Mouse (Mus musculus): Measurements from ENCODE around the gene D630045J12Rik.

DNA sequence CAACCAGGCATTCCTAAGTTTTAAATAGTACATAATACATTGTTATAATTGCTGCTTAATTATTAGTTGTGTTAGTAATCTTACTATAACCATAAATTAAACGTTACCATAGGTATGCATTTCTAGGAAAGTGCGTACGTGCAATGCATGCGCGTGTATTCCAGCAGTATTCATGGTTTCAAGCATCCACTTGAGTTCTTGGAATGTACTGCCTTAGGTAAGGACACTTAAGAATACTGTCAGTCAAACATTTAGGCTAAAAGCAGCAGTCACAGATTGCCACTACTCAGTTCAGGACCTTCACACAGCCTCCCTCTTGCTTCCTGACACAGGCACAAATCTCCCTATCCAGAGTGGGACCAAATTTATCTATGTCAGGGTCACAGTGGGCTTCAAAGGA is 145.4 kb downstream of the D630045J12Rik start:
- TF ChIP-seq CTCF (IDR thresholded peaks at IDR 0.05; ENCODE audit: insufficient read depth, low read length) (no peak), POLR2A (IDR thresholded peaks at IDR 0.05; ENCODE audit: borderline replicate concordance, extremely low read depth, low read depth, low read length) (no peak)

Measured in lung, adult 2 months (tissue).